Mouse (Mus musculus) colon, adult 2 months (tissue): Measurements from ENCODE around the gene Gm9857. TPM values are rescaled to one million over a fixed set of nuclear protein-coding genes. Genes with fewer than 3 reads are reported as not detected.

Experiments used
- polyA plus RNA-seq: library from polyadenylated mRNA; depleted of rRNA; stranded (reverse); fragments of >200 nt; gene quantifications from 2 replicates; pipeline ENCODE4 v1.2.3, GENCODE M21; 2012; rRNA removed

Gene Gm9857
- not detected in 2 replicates for polyA plus RNA-seq

GRCm38 (mm10) chr3:108940001-108940633 is at the start of gene Gm9857:
TSS of gene Gm9857 (minus strand) at chr3:108940445.

GRCm38 (mm10) chr3:108939573-108939972 is 672 bp downstream of the Gm9857 start, which contains the start of gene Henmt1:
TSS of gene Henmt1 (plus strand) at chr3:108939873.

GRCm38 (mm10) chr3:108911548-108912413 is 28.5 kb downstream of the Gm9857 start, which contains the start of gene Prpf38b:
TSS of gene Prpf38b (minus strand) at chr3:108911727.

Other genes with a start within 250 kb of the Gm9857 start
- 8.8 and 10.6 TPM in 2 replicates for gene Gpsm2, start 218.1 kb downstream of the Gm9857 start, polyA plus RNA-seq
- 0.03 and 0.05 TPM in 2 replicates for gene Aknad1, start 200.8 kb downstream of the Gm9857 start, polyA plus RNA-seq
- 4.3 and 7.3 TPM in 2 replicates for gene Stxbp3, start 99.9 kb downstream of the Gm9857 start, polyA plus RNA-seq
- 0.42 and 0.48 TPM in 2 replicates for gene Fndc7, start 50.4 kb downstream of the Gm9857 start, polyA plus RNA-seq
- gene Prpf38b, start 28.7 kb downstream of the Gm9857 start, polyA plus RNA-seq: 56.6 and 62.9 TPM in 2 replicates
- gene Henmt1, start 572 bp downstream of the Gm9857 start, polyA plus RNA-seq: 0.07 TPM in 1 of 2 replicates, not detected in the other
- 5.8 and 7.1 TPM in 2 replicates for gene Fam102b, start 87.2 kb upstream of the Gm9857 start, polyA plus RNA-seq
- gene Slc25a54, start 140.0 kb upstream of the Gm9857 start, polyA plus RNA-seq: not detected in 2 replicates
- gene Slc25a24, start 182.7 kb upstream of the Gm9857 start, polyA plus RNA-seq: 83.7 and 116 TPM in 2 replicates